Mouse (Mus musculus) thymus, adult 2 months (tissue): ENCODE results near the gene Ier5.

Experiments
- CTCF ChIP-seq: fragments of 200-500 bp; IDR thresholded peaks from 2 replicates; pipeline ENCODE4 v1.5.1; 2012; ENCODE audit warnings: mild to moderate bottlenecking, control low read depth, low read length, moderate library complexity, borderline replicate concordance; ENCODE audit not compliant: control insufficient read depth, poor library complexity, insufficient read depth; ENCODE audit errors: extremely low read depth
- POLR2A ChIP-seq: fragments of 200-500 bp; IDR thresholded peaks from 2 replicates; pipeline ENCODE4 v1.6.1; 2012; ENCODE audit warnings: mild to moderate bottlenecking, low read length, control low read depth, moderate library complexity; ENCODE audit not compliant: control insufficient read depth, poor library complexity, insufficient read depth; ENCODE audit errors: extremely low read depth

DNA sequence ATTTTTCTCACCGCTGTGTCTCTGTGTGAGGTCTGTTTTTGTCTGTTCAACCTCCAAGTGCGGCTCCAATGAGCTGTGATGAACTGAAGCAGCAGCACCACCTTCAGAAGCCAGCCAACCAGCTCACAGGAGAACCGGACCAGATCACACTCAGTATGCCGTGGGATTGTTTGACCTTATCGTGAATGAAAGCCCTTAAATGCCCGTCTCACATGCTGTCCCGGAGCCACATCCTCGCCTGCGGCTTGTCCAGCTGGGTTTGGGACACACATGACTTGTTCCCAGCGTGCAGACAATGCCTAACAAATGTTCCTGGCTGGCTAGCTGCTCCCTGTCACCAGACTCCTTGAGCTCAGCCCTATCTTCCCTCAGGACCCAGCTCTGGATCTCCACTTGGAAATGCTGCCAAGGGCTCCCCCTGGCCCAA, 47.7 kb downstream of the Ier5 start:
- TF ChIP-seq CTCF = no peak
- TF ChIP-seq POLR2A = no peak
